Mouse (Mus musculus) ES-E14 (cell line): ENCODE results near the gene Pakap.

Source experiments
- CHD2 ChIP-seq: IDR thresholded peaks from 2 replicates; pipeline ENCODE4 v1.6.1; 2014; ENCODE audit warnings: mild to moderate bottlenecking, low read depth, low read length, inconsistent platforms
- HCFC1 ChIP-seq: IDR thresholded peaks from 2 replicates; pipeline ENCODE4 v1.6.1; 2012; ENCODE audit warnings: low read length, inconsistent platforms, borderline replicate concordance; ENCODE audit not compliant: insufficient read depth
- MAFK ChIP-seq: IDR thresholded peaks from 2 replicates; pipeline ENCODE4 v1.6.1; 2014; ENCODE audit warnings: mild to moderate bottlenecking, low read depth, low read length, inconsistent platforms; ENCODE audit not compliant: insufficient read depth

DNA sequence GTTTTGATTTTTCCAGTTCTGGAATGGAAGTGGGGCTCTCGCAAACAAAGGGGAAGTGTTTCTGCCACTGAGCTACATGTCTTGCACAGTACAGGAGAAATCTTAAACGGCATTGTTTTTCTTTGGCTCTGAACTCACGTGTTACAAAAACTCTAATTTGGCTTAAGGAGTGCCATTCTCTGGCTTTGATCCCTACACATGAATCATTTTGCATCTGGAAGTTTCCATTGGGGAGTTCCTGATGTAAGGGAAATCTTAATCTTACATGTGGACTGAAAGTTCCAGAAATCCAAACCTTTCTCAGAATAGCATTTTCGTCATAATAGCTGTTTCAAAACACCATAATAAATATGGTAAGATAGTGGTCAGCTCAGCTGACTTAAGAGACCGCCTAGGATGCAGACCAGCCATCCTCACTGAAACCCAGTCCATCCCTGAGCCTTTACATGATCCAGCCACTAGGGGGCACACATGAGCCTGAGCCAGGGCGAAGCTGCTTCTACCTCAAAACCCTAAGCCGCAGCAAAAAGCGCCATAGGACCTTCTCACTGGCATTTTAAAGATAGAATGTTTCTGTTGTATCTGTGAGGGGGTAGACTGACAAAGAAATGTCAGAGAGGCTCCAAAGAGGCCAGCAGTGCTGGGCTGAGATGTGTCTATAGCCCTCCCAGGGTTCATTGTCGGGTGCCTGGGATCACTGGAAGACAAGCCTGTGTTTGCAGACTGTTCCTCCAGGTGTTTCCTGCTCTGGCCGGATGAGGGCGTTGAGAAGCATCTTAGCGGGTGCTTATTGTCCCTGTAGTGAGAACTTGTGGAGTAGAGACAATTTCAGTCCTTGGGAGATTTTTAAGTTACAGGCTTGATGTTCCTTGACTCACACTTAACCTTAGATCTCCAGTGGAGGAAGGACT lies 105.3 kb downstream of the Pakap start:
- TF ChIP-seq MAFK = no peak
- no peak for TF ChIP-seq CHD2
- TF ChIP-seq HCFC1 = no peak
